Mouse (Mus musculus) C2C12 (cell line): Measurements from ENCODE around the gene Ifitm10.

Source experiments
- CEBPB ChIP-seq: IDR thresholded peaks from one replicate; pipeline ENCODE4 v1.6.1; 2011; ENCODE audit warnings: low read depth, mild to moderate bottlenecking, control low read depth, moderate library complexity
- CTCF ChIP-seq: IDR thresholded peaks from one replicate; pipeline ENCODE4 v1.5.1; 2011; ENCODE audit not compliant: control insufficient read depth, insufficient read depth, insufficient read length
- FOSL1 ChIP-seq: IDR thresholded peaks from one replicate; pipeline ENCODE4 v1.8.0; 2011; ENCODE audit warnings: mild to moderate bottlenecking, low read length; ENCODE audit not compliant: poor library complexity, insufficient read depth, severe bottlenecking
- MAX ChIP-seq: IDR thresholded peaks from one replicate; pipeline ENCODE4 v1.6.1; 2011; ENCODE audit warnings: mild to moderate bottlenecking, control low read depth
- MYOD1 ChIP-seq: IDR thresholded peaks from one replicate; pipeline ENCODE4 v1.6.1; 2011; ENCODE audit warnings: low read depth; ENCODE audit not compliant: control insufficient read depth, insufficient read length
- MYOG ChIP-seq: IDR thresholded peaks from one replicate; pipeline ENCODE4 v1.6.1; 2011; ENCODE audit not compliant: control insufficient read depth, insufficient read length; ENCODE audit errors: extremely low read depth
- USF1 ChIP-seq: IDR thresholded peaks from one replicate; pipeline ENCODE4 v1.6.1; 2011; ENCODE audit warnings: low read depth, mild to moderate bottlenecking, control low read depth, moderate library complexity

- TF ChIP-seq MAX: no peak
- TF ChIP-seq CTCF: no peak
- no peak for TF ChIP-seq MYOG
- no peak for TF ChIP-seq USF1
- no peak for TF ChIP-seq MYOD1
- TF ChIP-seq CEBPB: no peak
- no peak for TF ChIP-seq FOSL1
Observed at GRCm38 (mm10) chr7:142385742-142386403, 12.3 kb upstream of the Ifitm10 start.
